Mouse (Mus musculus): Measurements from ENCODE around the gene Spns3. TPM values are rescaled to one million over a fixed set of nuclear protein-coding genes. Genes with fewer than 3 reads are reported as not detected.

The Spns3 gene
- polyA plus RNA-seq, 1 experiment = 0.27 TPM

GRCm38 (mm10) chr11:72504016-72504797 is 46.1 kb downstream of the Spns3 start:
- TF ChIP-seq GATA1 (IDR thresholded peaks at IDR 0.05; ENCODE audit: low read length) = no peak

GRCm38 (mm10) chr11:72503501-72503921 is 46.8 kb downstream of the Spns3 start:
- no peak for TF ChIP-seq GATA1 (IDR thresholded peaks at IDR 0.05; ENCODE audit: low read length)

- no peak for TF ChIP-seq GATA1 (IDR thresholded peaks at IDR 0.05; ENCODE audit: low read length)
Measured at GRCm38 (mm10) chr11:72502236-72502635, 48.1 kb downstream of the Spns3 start.

- no peak for TF ChIP-seq GATA1 (IDR thresholded peaks at IDR 0.05; ENCODE audit: low read length)
Measured at GRCm38 (mm10) chr11:72501426-72502002, 48.8 kb downstream of the Spns3 start.

GRCm38 (mm10) chr11:72500139-72500538 is 50.2 kb downstream of the Spns3 start:
- TF ChIP-seq GATA1 (IDR thresholded peaks at IDR 0.05; ENCODE audit: low read length) = no peak

- no peak for TF ChIP-seq GATA1 (IDR thresholded peaks at IDR 0.05; ENCODE audit: low read length)
Measured at GRCm38 (mm10) chr11:72497367-72497766, 52.9 kb downstream of the Spns3 start.

GRCm38 (mm10) chr11:72496775-72497174 is 53.5 kb downstream of the Spns3 start:
- TF ChIP-seq GATA1 (IDR thresholded peaks at IDR 0.05; ENCODE audit: low read length) = no peak

- no peak for TF ChIP-seq GATA1 (IDR thresholded peaks at IDR 0.05; ENCODE audit: low read length)
Measured at GRCm38 (mm10) chr11:72496066-72496465, 54.2 kb downstream of the Spns3 start.

GRCm38 (mm10) chr11:72494046-72494988 is 56.0 kb downstream of the Spns3 start:
- TF ChIP-seq GATA1 (IDR thresholded peaks at IDR 0.05; ENCODE audit: low read length) = no peak

GRCm38 (mm10) chr11:72491130-72491960 is 59.0 kb downstream of the Spns3 start:
- no peak for TF ChIP-seq GATA1 (IDR thresholded peaks at IDR 0.05; ENCODE audit: low read length)

- no peak for TF ChIP-seq GATA1 (IDR thresholded peaks at IDR 0.05; ENCODE audit: low read length)
Measured at GRCm38 (mm10) chr11:72489881-72490301, 60.4 kb downstream of the Spns3 start, which contains the start of gene Spns2. Gene Spns2 (minus strand): TSS chr11:72489904.

- TF ChIP-seq GATA1 (IDR thresholded peaks at IDR 0.05; ENCODE audit: low read length) = no peak
Measured at GRCm38 (mm10) chr11:72489397-72489796, 60.9 kb downstream of the Spns3 start.

GRCm38 (mm10) chr11:72488753-72489271 is 61.5 kb downstream of the Spns3 start:
- TF ChIP-seq GATA1 (IDR thresholded peaks at IDR 0.05; ENCODE audit: low read length) = no peak

- no peak for TF ChIP-seq GATA1 (IDR thresholded peaks at IDR 0.05; ENCODE audit: low read length)
Measured at GRCm38 (mm10) chr11:72487739-72488138, 62.6 kb downstream of the Spns3 start.

- TF ChIP-seq GATA1 (IDR thresholded peaks at IDR 0.05; ENCODE audit: low read length) = no peak
Measured at GRCm38 (mm10) chr11:72487171-72487570, 63.1 kb downstream of the Spns3 start.
